Mouse (Mus musculus): Measurements from ENCODE around the gene Oit1.

Gene Oit1

GRCm38 (mm10) chr14:8340226-8340625 is 38.3 kb downstream of the Oit1 start:
- in situ Hi-C loops (cut with MboI; ENCODE audit: low sequenced_read_pairs), result loop anchor here (25.0 kb wide), 1 partner anchor 253 kb away; the partner anchor contains the start of genes Pxk and Rpp14

GRCm38 (mm10) chr14:8335947-8336346 is 42.6 kb downstream of the Oit1 start:
- in situ Hi-C loops (cut with MboI; ENCODE audit: low sequenced_read_pairs), result loop anchor here (25.0 kb wide), 1 partner anchor 249 kb away; the partner anchor contains the start of genes Pxk and Rpp14

GRCm38 (mm10) chr14:8334511-8334910 is 44.0 kb downstream of the Oit1 start:
- in situ Hi-C loops (cut with MboI; ENCODE audit: low sequenced_read_pairs), result loop anchor here (25.0 kb wide), 1 partner anchor 247 kb away; the partner anchor contains the start of genes Pxk and Rpp14

GRCm38 (mm10) chr14:8332314-8333252 is 46.0 kb downstream of the Oit1 start:
- in situ Hi-C loops (cut with MboI; ENCODE audit: low sequenced_read_pairs), result loop anchor here (25.0 kb wide), 1 partner anchor 245 kb away; the partner anchor contains the start of genes Pxk and Rpp14

- in situ Hi-C loops (cut with MboI; ENCODE audit: low sequenced_read_pairs), result loop anchor here (25.0 kb wide), 1 partner anchor 244 kb away; the partner anchor contains the start of genes Pxk and Rpp14
These were observed 47.1 kb downstream of the Oit1 start for GRCm38 (mm10) chr14:8331307-8331905.

GRCm38 (mm10) chr14:8330390-8330789 is 48.2 kb downstream of the Oit1 start:
- in situ Hi-C loops (cut with MboI; ENCODE audit: low sequenced_read_pairs), result loop anchor here (25.0 kb wide), 1 partner anchor 243 kb away; the partner anchor contains the start of genes Pxk and Rpp14

GRCm38 (mm10) chr14:8329552-8329951 is 49.0 kb downstream of the Oit1 start:
- in situ Hi-C loops (cut with MboI; ENCODE audit: low sequenced_read_pairs), result loop anchor here (25.0 kb wide), 1 partner anchor 242 kb away; the partner anchor contains the start of genes Pxk and Rpp14

GRCm38 (mm10) chr14:8327371-8327770 is 51.2 kb downstream of the Oit1 start:
- in situ Hi-C loops (cut with MboI; ENCODE audit: low sequenced_read_pairs), result loop anchor here (25.0 kb wide), 1 partner anchor 240 kb away; the partner anchor contains the start of genes Pxk and Rpp14

- in situ Hi-C loops (cut with MboI; ENCODE audit: low sequenced_read_pairs), result loop anchor here (25.0 kb wide), 1 partner anchor 240 kb away; the partner anchor contains the start of genes Pxk and Rpp14
These were observed 51.6 kb downstream of the Oit1 start for GRCm38 (mm10) chr14:8326961-8327360.

GRCm38 (mm10) chr14:8325746-8326145 is 52.8 kb downstream of the Oit1 start:
- in situ Hi-C loops (cut with MboI; ENCODE audit: low sequenced_read_pairs), result loop anchor here (25.0 kb wide), 1 partner anchor 238 kb away; the partner anchor contains the start of genes Pxk and Rpp14

GRCm38 (mm10) chr14:8320528-8320927 is 58.0 kb downstream of the Oit1 start:
- in situ Hi-C loops (cut with MboI; ENCODE audit: low sequenced_read_pairs), result no loop called here

- in situ Hi-C loops (cut with MboI; ENCODE audit: low sequenced_read_pairs), result no loop called here
These were observed 61.1 kb downstream of the Oit1 start, which contains the start of gene Fam107a for GRCm38 (mm10) chr14:8317194-8318097. Fam107a (minus strand) TSS chr14:8318023.

GRCm38 (mm10) chr14:8316366-8317193 is 62.0 kb downstream of the Oit1 start:
- in situ Hi-C loops (cut with MboI; ENCODE audit: low sequenced_read_pairs), result no loop called here

GRCm38 (mm10) chr14:8315169-8315568 is 63.4 kb downstream of the Oit1 start:
- in situ Hi-C loops (cut with MboI; ENCODE audit: low sequenced_read_pairs), result no loop called here

GRCm38 (mm10) chr14:8314536-8314935 is 64.0 kb downstream of the Oit1 start:
- in situ Hi-C loops (cut with MboI; ENCODE audit: low sequenced_read_pairs), result no loop called here

- in situ Hi-C loops (cut with MboI; ENCODE audit: low sequenced_read_pairs), result no loop called here
These were observed 64.7 kb downstream of the Oit1 start for GRCm38 (mm10) chr14:8313877-8314276.

- in situ Hi-C loops (cut with MboI; ENCODE audit: low sequenced_read_pairs), result no loop called here
These were observed 68.9 kb downstream of the Oit1 start for GRCm38 (mm10) chr14:8309621-8310141.

GRCm38 (mm10) chr14:8308650-8309049 is 69.9 kb downstream of the Oit1 start:
- in situ Hi-C loops (cut with MboI; ENCODE audit: low sequenced_read_pairs), result no loop called here

- in situ Hi-C loops (cut with MboI; ENCODE audit: low sequenced_read_pairs), result no loop called here
These were observed 71.7 kb downstream of the Oit1 start for GRCm38 (mm10) chr14:8306884-8307283.
